Mouse (Mus musculus): ENCODE data around the gene Scrn3.

GRCm38 (mm10) chr2:73345204-73345603, 32.8 kb downstream of the Scrn3 start:
- no peak for TF ChIP-seq CTCF (IDR thresholded peaks at IDR 0.05; ENCODE audit: extremely low read depth, insufficient read depth, low read length)
- TF ChIP-seq POLR2A (IDR thresholded peaks at IDR 0.05; ENCODE audit: extremely low read depth, insufficient read depth, low read length): no peak

Data from cortical plate, adult 2 months (tissue).